16 mouse cellular contexts compared by ENCODE assay signal in the genomic region with DNA sequence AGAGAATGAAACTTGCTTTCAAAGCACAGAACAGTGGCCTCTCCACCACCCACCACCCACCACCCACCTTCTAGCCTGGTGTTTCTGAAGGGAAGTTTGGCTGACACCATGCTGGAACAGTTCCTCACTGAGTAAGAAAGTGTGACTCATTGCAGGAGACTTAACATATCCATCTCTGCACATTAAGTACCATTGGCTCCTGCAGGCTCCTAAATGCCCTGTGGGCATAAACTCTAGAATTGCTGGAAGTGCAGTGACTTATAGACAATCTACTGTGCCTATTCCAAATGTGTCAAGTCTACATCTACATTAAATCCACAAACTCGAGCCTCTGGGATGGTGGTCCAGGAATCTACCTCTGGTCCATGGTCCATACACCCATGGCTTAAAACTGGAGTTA.
"Had no signal": no experiment of that assay in that cellular context is flagged by ENCODE, and none has a peak within 500 bp of the region (broad histone marks: within the 10 kb centered on the region; RNA-seq: fewer than 3 reads in every experiment).

No protein-coding gene starts in this region.

- H3K4me1 ChIP-seq: liver, embryonic 15.5 days; midbrain, embryonic 10.5 days; neural tube, embryonic 13.5 days had no signal

- DNase-seq: kidney, adult 8-10 months; kidney, postnatal 25 days; lung, adult 2 months; lung, postnatal 36 days; right cerebral cortex, postnatal 4 days; spleen, adult 18-20 months; thymus, adult 18-20 months; thymus, postnatal 25 days had no signal

- H3K36me3 ChIP-seq: limb, embryonic 10.5 days; liver, embryonic 15.5 days; midbrain, embryonic 10.5 days; neural tube, embryonic 13.5 days had no signal

- ATAC-seq: intestine, postnatal 0 days; lung, postnatal 0 days; midbrain, embryonic 16.5 days had no signal

- H3K9me3 ChIP-seq: limb, embryonic 10.5 days; liver, embryonic 15.5 days; midbrain, embryonic 10.5 days; neural tube, embryonic 13.5 days had no signal

- H3K4me3 ChIP-seq: limb, embryonic 10.5 days; liver, embryonic 15.5 days; midbrain, embryonic 10.5 days; neural tube, embryonic 13.5 days had no signal

- H3K27me3 ChIP-seq: liver, embryonic 15.5 days; neural tube, embryonic 13.5 days had no signal

- H3K4me2 ChIP-seq: liver, embryonic 11.5 days; liver, embryonic 15.5 days; neural tube, embryonic 13.5 days had no signal

- H3K27ac ChIP-seq: limb, embryonic 10.5 days; liver, embryonic 15.5 days; midbrain, embryonic 10.5 days; neural tube, embryonic 13.5 days had no signal

- H3K9ac ChIP-seq: liver, embryonic 15.5 days; neural tube, embryonic 13.5 days had no signal
